Mouse (Mus musculus): ENCODE data around the gene Enpp3. TPM values are rescaled to one million over a fixed set of nuclear protein-coding genes. Genes with fewer than 3 reads are reported as not detected.

Enpp3 gene
- 3.4 TPM in 2 replicates for polyA plus RNA-seq (2015; fragmentation: Nextera tagmentation; extraction: Ambion mirVana)

DNA sequence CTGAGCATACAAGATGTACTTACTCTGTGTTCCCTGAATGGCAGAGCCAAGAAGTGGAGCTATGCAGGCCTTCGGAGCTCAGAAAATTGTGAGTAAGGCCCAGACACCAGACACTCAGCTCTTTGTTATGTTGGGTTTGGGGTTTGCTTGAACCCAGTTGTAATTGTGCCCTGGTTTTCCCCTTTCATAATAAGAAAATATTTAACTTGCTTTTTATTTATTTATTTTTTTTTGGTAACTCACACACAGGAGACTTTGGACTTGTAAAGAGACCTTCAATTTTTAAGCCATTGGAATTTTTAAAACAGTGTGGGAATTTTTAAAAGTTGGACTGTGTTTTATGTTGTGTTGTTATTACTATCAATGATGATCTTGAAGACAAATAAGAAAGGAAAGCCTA is at the start of gene Enpp3:
Enpp3 (minus strand) TSS at position 148 of the 400 bp plus-strand sequence.
- WGBS: 86% methylated on average over 1 of the region's 1 CpGs
- TF ChIP-seq EP300 (optimal IDR thresholded peaks at IDR 0.05): no peak
- 0 out of 2 replicates have a peak, but pooled peaks cover 3% of the 10 kb centered on the region for H3K9me3 ChIP-seq (ENCODE audit: control insufficient read depth, low read length)
- H3K36me3 ChIP-seq (ENCODE audit: control insufficient read depth, insufficient read depth, low read length): no peaks in the 10 kb centered on the region
- H3K4me1 ChIP-seq (replicated peaks; ENCODE audit: control insufficient read depth, insufficient read depth): no peaks in the 10 kb centered on the region
- H3K4me3 ChIP-seq (ENCODE audit: low read depth, low read length): no peak within 1 kb of the TSS
- H3K9ac ChIP-seq (ENCODE audit: low read length): no peak within 1 kb of the TSS
- H3K4me2 ChIP-seq (replicated peaks; ENCODE audit: low read depth): no peak within 1 kb of the TSS
- ATAC-seq (ENCODE audit: low FRiP score, low TSS enrichment) (no peak), DNase-seq (ENCODE audit: low spot score) (no peak)
- H3K27ac ChIP-seq (replicated peaks): no peak within 1 kb of the TSS
- H3K27me3 ChIP-seq (ENCODE audit: control insufficient read depth, insufficient read depth, low read length): no peaks in the 10 kb centered on the region

DNA sequence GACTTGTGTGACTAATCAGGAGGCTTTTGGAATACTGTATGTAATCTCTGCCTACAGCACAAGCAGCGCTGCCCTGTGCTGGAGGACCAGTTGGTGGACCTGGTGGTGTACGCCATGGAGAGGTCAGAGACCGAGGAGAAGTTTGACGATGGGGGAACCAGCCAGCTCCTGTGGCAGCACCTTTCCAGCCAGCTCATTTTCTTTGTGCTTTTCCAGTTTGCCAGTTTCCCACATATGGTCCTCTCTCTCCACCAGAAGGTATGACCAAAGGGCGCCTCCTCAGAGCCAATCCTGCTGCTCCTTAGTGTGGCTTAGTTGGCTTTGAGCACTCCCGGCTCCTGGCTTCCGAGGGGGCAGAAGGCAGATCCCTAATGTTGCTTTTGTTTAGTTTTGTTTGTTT is 45.7 kb upstream of the Enpp3 start:
- DNase-seq (ENCODE audit: low spot score) (no peak), ATAC-seq (ENCODE audit: low FRiP score, low TSS enrichment) (no peak)
- WGBS: 95% methylated on average over 7 of the region's 7 CpGs
- Histone ChIP-seq H3K36me3 (ENCODE audit: control insufficient read depth, insufficient read depth, low read length) (peaks cover 26% of the 10 kb centered on the region), H3K4me1 (replicated peaks; ENCODE audit: control insufficient read depth, insufficient read depth) (no peaks in the 10 kb centered on the region), H3K27ac (replicated peaks) (no peak overlapping the region), H3K27me3 (ENCODE audit: control insufficient read depth, insufficient read depth, low read length) (no peaks in the 10 kb centered on the region), H3K4me2 (replicated peaks; ENCODE audit: low read depth) (no peak overlapping the region), H3K4me3 (ENCODE audit: low read depth, low read length) (no peak overlapping the region), H3K9ac (ENCODE audit: low read length) (no peak overlapping the region), H3K9me3 (ENCODE audit: control insufficient read depth, low read length) (no peaks in the 10 kb centered on the region)
- no peak for TF ChIP-seq EP300 (optimal IDR thresholded peaks at IDR 0.05)
- no peak for TF ChIP-seq CTCF (IDR thresholded peaks at IDR 0.05; ENCODE audit: low read depth)

DNA sequence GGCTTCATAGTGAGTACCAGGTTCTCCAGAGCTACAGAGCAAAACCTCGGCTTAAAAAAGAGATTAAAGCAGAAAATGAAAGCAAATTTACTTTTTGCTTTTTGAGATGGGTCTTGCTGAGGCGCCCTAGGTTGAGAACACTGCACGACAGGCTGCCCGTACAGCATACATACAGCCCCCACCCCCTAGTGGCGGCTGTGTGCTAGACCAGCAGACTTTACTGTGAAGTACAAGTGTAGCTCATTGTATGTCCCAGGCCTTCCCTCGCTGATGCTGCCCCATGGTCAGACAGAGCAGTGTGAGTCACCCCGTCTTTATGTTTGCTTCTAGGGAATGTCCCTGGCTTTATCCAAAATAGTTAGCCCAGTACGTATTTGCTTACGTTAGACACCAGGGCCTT is 43.4 kb upstream of the Enpp3 start:
- Histone ChIP-seq H3K27me3 (ENCODE audit: control insufficient read depth, insufficient read depth, low read length) (no peaks in the 10 kb centered on the region), H3K4me2 (replicated peaks; ENCODE audit: low read depth) (no peak overlapping the region), H3K9ac (ENCODE audit: low read length) (no peak overlapping the region), H3K36me3 (ENCODE audit: control insufficient read depth, insufficient read depth, low read length) (peaks cover 26% of the 10 kb centered on the region), H3K4me3 (ENCODE audit: low read depth, low read length) (no peak overlapping the region), H3K27ac (replicated peaks) (no peak overlapping the region), H3K4me1 (replicated peaks; ENCODE audit: control insufficient read depth, insufficient read depth) (no peaks in the 10 kb centered on the region), H3K9me3 (ENCODE audit: control insufficient read depth, low read length) (no peaks in the 10 kb centered on the region)
- 72% methylated on average over 9 of the region's 9 CpGs for WGBS
- ATAC-seq (ENCODE audit: low FRiP score, low TSS enrichment): peak; percentile 85
- TF ChIP-seq CTCF (IDR thresholded peaks at IDR 0.05; ENCODE audit: low read depth): peak; percentile 73
- no peak for TF ChIP-seq EP300 (optimal IDR thresholded peaks at IDR 0.05)
- peak; percentile 50 for DNase-seq (ENCODE audit: low spot score)

DNA sequence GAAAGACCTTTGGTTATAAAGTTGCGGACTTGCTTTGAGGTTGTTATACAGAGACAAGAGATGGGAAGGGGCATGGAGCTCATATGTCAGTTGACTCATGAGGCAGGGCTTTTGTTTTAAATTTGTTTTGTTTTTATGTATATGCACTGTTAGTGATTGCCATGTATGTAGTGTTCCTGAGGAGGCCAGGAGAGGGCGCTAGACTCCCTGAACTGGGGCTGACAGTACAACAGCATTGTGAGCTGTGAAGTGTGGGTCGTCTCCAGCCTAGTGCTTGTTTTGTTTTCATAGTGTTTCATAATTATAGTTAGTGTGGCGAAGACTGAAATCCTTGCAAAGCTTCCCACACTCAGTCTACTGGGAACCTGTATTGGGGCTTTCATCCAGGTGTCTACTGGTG is 31.0 kb upstream of the Enpp3 start:
- Histone ChIP-seq H3K9ac (ENCODE audit: low read length) (no peak overlapping the region), H3K4me1 (replicated peaks; ENCODE audit: control insufficient read depth, insufficient read depth) (no peaks in the 10 kb centered on the region), H3K27me3 (ENCODE audit: control insufficient read depth, insufficient read depth, low read length) (no peaks in the 10 kb centered on the region), H3K4me3 (ENCODE audit: low read depth, low read length) (no peak overlapping the region), H3K27ac (replicated peaks) (no peak overlapping the region), H3K4me2 (replicated peaks; ENCODE audit: low read depth) (no peak overlapping the region), H3K9me3 (ENCODE audit: control insufficient read depth, low read length) (no peaks in the 10 kb centered on the region), H3K36me3 (ENCODE audit: control insufficient read depth, insufficient read depth, low read length) (peaks cover 17% of the 10 kb centered on the region)
- no peak for ATAC-seq (ENCODE audit: low FRiP score, low TSS enrichment)
- TF ChIP-seq EP300 (optimal IDR thresholded peaks at IDR 0.05) (no peak), CTCF (IDR thresholded peaks at IDR 0.05; ENCODE audit: low read depth) (peak; percentile 53)
- DNase-seq (ENCODE audit: low spot score): no peak
- WGBS: 74% methylated on average over 4 of the region's 4 CpGs

DNA sequence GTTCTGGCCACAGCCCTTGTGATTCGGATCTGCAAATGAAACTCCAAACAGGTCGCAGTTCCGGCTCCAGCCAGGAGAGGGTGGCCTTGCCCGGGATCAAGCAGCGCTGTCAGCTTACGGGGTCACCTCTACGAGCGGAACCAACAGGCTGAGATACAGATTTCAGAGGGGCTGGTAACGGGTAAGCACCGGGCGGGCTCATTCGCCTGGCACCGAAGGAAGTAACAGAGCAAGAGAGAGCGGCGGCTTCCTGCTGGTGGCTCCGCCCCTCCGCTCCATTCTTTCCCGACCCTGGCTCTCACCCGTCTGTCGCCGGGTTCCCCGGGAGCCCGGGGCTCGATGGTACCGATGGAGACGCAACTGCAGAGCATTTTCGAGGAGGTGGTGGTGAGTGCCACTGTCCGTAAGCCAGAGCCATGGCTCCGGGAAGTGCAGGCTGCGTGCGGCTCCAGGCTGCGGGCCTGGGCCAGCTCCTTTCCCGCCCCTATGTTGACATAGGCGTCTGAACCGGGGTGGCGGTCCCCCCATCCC is 27.2 kb upstream of the Enpp3 start, which contains the start of gene Med23:
Med23 (plus strand) TSS at position 227 of the 531 bp plus-strand sequence.
- H3K4me1 ChIP-seq (replicated peaks; ENCODE audit: control insufficient read depth, insufficient read depth): no peaks in the 10 kb centered on the region
- H3K9me3 ChIP-seq (ENCODE audit: control insufficient read depth, low read length): no peaks in the 10 kb centered on the region
- peak; percentile 97 for TF ChIP-seq CTCF (IDR thresholded peaks at IDR 0.05; ENCODE audit: low read depth)
- peak; percentile 88 for TF ChIP-seq EP300 (optimal IDR thresholded peaks at IDR 0.05)
- H3K27me3 ChIP-seq (ENCODE audit: control insufficient read depth, insufficient read depth, low read length): no peaks in the 10 kb centered on the region
- peak within 1 kb of the TSS; percentile 65 for H3K4me2 ChIP-seq (replicated peaks; ENCODE audit: low read depth)
- H3K4me3 ChIP-seq (ENCODE audit: low read depth, low read length): peak within 1 kb of the TSS; percentile 98
- H3K36me3 ChIP-seq (ENCODE audit: control insufficient read depth, insufficient read depth, low read length): 0 out of 2 replicates have a peak, but pooled peaks cover 7% of the 10 kb centered on the region
- peak; percentile 98 for DNase-seq (ENCODE audit: low spot score)
- H3K9ac ChIP-seq (ENCODE audit: low read length): peak within 1 kb of the TSS; percentile 91
- H3K27ac ChIP-seq (replicated peaks): peak within 1 kb of the TSS; percentile 63
- WGBS: under 1% methylated on average over 36 of the region's 36 CpGs
- peak; percentile 100 for ATAC-seq (ENCODE audit: low FRiP score, low TSS enrichment)

DNA sequence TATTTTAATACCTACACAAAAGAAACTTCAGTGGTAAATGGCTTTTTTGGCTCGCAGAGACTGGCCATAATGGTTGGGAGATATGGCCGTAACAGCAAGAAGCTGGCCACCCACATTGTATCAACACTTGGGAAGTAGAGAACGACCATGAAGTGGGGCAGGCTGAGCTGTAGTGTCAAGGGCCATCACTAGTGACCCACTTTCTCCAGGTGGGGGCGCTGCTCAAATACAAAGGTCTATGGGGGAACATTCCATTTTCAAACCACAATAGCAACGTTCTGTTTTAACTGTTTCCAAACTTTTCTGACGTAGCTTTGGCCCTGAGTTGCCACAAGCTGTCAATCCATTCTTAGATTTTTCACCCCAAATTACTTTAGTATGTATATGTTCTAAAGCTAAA is 21.8 kb upstream of the Enpp3 start:
- Histone ChIP-seq H3K9me3 (ENCODE audit: control insufficient read depth, low read length) (no peaks in the 10 kb centered on the region), H3K4me3 (ENCODE audit: low read depth, low read length) (no peak overlapping the region), H3K4me1 (replicated peaks; ENCODE audit: control insufficient read depth, insufficient read depth) (no peaks in the 10 kb centered on the region), H3K27me3 (ENCODE audit: control insufficient read depth, insufficient read depth, low read length) (no peaks in the 10 kb centered on the region), H3K9ac (ENCODE audit: low read length) (no peak overlapping the region), H3K4me2 (replicated peaks; ENCODE audit: low read depth) (no peak overlapping the region), H3K27ac (replicated peaks) (no peak overlapping the region), H3K36me3 (ENCODE audit: control insufficient read depth, insufficient read depth, low read length) (no peaks in the 10 kb centered on the region)
- WGBS: 62% methylated on average over 6 of the region's 6 CpGs
- no peak for TF ChIP-seq CTCF (IDR thresholded peaks at IDR 0.05; ENCODE audit: low read depth)
- no peak for TF ChIP-seq EP300 (optimal IDR thresholded peaks at IDR 0.05)
- no peak for ATAC-seq (ENCODE audit: low FRiP score, low TSS enrichment)
- DNase-seq (ENCODE audit: low spot score): no peak
